Mouse (Mus musculus) gastrocnemius, adult 18-20 months (tissue): ENCODE results near the gene Snrpa1. TPM values are rescaled to one million over a fixed set of nuclear protein-coding genes. Genes with fewer than 3 reads are reported as not detected.

ENCODE experiments used
- DNase-seq: peaks from one replicate; pipeline ENCODE4 v3.0.0; 2021; ENCODE audit warnings: low spot score
- long read RNA-seq, 2 experiments: library from polyadenylated mRNA; stranded (forward); transcript quantifications; one replicate each; pipeline ENCODE4 v2.0.0; 2021
- total RNA-seq, 2 experiments: library from RNA; stranded (reverse); gene quantifications; 2 replicates each; pipeline ENCODE4 v1.2.3; 2021

Snrpa1 gene
- total RNA-seq: 10 to 100 TPM; 17.1 to 17.6 TPM
- long read RNA-seq, experiment 1, transcript Snrpa1-206 (9 exons, 1,248 nt): major isoform, 24 of 30 reads
- long read RNA-seq, experiment 1, partial matches to known transcripts: 3 of 30 reads
- long read RNA-seq, experiment 1, other reads (novel, unspliced or antisense): 2 of 30 reads
- long read RNA-seq, experiment 2, transcript Snrpa1-206 (9 exons, 1,248 nt): major isoform, 21 of 30 reads
- long read RNA-seq, experiment 2, partial matches to known transcripts: 7 of 30 reads
- long read RNA-seq, experiment 2, other reads (novel, unspliced or antisense): 1 of 30 reads

DNA sequence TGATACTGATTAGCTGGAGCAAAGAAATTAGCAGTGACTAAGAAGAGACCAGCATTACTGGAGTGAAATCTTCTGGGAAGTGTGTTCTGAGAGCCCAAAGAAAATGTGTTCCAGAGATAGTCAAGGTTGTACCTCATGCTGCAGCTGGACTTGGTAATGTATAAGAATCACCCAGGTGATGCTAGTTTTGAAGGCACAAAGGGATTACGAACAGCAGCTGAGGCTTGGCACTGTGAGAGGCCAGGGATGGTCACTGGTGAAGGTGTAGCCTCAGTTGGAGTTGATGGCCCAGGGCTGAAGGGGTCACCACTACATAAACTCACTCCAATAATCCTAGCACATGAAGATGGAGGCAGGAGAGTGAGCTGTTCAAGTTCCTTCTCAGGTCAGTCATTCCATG is at the start of gene Snrpa1:
Gene Snrpa1, plus strand, starts transcription at position 301 of the 400 bp plus-strand sequence.
- DNase-seq: no peak

DNA sequence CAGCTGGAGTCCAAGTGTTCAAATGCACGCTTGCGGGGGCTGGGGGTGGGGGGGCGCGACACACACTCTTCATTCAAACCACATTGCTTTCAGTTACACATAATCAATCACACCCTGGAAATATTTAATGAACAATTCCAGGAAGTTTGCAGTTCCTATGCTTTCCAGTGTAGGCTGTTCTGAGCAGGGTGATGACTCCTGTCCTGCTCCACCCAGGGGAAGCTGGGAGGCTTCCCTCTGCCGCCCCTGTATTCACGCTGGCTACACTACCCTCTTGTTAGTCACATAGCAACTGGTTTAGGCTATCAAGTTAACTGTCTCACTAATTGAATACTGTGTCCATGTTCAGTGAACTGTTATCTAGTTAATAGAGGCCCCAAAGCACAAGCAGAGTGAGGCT is 48.3 kb upstream of the Snrpa1 start:
- DNase-seq: no peak

DNA sequence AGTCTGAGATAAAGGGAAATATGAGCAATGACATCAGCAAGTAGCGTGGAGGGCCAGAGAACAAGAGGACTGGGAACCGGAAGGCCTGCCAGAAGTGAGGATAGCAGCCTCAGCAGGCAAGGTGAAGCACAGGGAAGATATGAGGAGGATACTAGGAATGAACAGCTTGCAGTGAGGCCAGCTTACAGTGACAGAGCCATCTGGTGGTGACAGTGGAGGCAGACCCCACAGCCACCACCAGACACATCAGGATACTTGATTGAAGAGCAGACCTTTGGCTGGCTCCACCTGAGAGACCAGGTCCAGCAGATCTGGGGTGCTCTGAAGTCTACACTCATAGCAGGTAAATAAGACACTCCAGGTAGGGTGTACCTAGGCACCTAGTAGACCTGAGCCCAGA is 31.1 kb upstream of the Snrpa1 start:
- no peak for DNase-seq

DNA sequence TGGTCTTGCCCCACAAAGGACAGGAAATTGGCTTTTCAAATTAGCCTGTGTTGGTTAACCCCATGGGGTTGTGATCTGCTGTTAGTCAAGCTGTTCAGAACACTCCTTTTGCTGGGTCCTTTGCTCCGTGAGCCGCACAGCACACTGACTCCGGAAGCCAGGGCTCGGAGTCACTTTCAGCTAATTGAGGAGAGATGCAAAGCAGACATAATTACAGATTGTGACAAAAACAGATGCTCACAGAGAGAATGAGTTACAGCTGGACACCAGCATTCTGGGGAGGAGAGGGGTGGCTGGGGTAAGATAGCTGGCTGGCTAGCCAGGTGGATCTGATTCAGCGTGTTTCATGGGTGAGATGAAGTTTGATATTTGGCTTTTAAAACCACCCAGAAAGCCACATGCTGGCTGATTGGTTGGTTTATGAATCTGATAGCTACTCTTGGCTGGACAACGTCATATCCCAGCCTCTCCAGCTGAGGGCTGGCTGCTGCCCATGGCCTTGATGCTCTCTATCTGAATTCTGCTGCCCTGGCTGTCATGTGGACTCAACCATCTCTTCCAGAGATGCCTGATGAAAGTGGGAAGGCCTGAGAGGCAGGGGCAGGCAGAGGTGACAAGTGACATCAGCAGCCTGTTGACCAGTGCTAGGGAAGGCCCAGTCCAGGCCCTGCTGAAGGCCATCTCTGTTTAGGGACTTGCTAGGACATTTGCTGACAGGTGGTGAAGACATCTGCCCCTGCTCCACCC is 29.9 kb upstream of the Snrpa1 start:
- no peak for DNase-seq

DNA sequence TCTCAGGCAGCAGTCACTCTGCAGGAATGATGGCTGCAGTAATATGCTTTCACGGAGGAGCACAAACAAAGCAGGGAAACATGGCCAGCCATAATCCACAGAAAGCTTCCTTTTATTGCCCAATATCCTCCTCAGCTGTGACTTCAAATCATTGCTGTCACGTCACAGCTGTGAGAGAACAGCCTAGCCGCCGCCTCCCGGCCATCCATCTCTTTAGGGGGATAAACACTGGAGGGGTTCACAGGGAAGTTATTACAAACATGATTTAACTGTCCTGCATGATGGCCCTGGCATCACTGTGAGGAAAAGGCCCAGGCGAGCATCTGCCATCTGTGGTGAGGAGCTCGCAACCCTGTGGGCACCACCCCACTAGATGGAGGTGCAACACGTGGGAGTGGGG is 22.0 kb upstream of the Snrpa1 start:
- no peak for DNase-seq

DNA sequence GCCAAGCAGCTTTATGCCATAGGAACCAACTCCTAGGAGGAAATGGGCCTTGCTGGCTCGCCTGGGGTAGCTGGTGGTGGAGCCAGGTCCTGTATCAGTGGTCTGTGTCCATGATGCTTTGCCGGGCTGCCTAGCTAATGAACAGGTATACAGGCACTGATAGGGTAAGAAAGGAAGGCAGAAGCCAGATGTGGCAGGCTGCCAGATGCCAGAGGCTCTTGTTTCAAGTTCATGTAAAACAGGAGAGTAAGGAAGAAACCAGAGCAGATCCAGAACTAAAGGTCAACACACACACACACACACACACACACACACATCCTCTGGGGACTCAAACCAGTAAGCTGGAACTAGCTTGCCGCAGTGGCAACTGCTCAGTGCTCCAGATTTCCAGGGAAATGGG is 20.5 kb upstream of the Snrpa1 start:
- DNase-seq: no peak

DNA sequence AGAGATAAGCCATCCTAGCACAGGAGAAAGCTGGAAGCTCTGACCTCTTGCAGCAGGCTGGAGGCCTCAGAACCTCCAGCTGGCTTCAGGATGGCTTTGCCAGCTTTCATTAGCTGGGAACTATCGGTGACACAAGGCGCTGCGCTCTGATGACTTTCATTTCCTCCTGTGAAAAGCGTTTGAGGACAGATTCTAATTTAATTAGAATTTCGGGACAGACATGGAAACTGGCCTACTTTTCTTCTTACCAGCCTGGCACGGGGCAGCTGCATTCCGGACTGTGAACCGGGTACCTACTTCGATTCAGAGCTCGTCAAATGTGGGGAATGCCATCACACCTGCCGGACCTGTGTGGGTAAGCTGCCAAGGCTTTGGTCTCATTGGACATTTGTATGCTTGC is 20.1 kb upstream of the Snrpa1 start:
- no peak for DNase-seq

DNA sequence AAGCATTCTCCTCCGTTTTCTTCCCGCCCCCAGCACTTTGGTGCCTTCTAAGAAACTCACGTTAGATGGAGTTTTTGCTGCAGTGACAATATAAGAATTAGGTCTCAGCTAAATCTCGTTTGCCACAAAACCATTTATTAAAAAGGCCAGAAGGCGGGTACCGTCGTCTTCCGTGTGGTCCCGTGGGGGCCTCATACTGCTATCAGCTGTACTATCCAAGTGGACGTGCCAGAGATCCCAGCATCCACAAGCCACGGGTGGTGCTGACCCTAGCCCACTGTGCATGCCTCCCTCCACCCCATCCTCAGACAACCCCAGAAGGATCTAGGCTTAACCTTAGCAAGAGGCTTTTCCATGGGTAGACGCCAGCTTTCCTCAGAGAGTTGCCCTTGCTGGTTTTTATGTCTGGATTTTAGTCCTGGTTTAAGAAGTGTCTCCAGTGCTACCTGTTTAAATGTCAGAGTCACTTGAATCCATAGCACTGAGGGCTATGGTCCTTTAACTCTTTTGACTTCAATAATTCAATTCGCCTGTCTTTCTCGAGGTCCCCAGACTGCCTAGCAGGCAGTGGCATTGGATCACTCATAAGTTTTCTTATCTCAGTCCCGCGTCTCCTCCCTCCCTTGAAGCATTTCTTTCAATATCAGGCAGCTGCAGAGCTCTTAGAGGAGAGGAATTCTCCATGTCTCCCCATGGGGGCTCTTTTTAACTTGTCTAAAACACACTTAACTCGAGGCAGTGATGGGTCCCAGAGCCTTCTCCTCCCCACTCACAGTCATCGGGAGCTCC is 18.6 kb upstream of the Snrpa1 start:
- DNase-seq: no peak

DNA sequence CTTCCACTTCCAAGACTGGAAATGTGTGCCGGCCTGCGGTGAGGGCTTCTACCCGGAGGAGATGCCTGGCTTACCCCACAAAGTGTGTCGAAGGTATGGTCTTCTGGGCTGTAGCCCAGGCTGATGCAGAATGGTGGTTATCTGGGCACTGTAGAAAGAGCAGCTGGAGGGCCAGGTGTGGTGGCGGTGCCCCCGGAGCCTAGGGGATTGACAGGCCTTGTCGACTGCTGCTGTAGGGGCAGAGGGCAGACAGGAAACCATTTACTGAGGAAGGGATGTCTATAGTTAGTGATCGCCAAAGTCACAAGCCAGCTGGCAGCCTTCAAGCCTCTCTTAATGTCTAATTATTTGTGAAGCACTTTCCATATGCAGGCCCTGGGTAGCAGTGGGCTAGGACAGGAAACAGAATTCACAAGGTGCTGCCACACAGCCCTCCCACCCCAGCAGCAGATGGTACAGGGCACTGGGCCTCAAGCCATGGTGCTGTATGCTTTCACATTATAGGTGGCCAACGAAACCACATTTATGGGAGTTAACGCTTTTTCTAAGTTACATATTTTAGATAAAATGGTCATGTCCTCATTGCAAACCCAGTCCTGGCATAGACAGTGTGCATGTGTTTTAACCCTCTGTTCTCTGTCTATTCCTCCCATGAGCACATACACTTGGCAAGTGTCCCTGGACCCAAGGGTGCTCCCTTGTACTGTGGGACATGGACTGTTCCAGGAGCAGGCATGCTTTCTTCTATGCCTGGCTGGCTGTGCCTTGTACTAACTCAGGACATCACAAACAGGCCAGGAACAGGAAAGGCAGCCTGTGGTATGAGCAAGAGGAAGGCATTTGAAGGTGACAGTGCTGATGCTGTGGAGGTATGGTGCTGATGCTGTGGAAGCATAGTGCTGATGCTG is 15.0 kb upstream of the Snrpa1 start, which contains the start of gene Gm45213:
Gene Gm45213, plus strand, starts transcription at position 51 of the 908 bp plus-strand sequence.
- DNase-seq: no peak

DNA sequence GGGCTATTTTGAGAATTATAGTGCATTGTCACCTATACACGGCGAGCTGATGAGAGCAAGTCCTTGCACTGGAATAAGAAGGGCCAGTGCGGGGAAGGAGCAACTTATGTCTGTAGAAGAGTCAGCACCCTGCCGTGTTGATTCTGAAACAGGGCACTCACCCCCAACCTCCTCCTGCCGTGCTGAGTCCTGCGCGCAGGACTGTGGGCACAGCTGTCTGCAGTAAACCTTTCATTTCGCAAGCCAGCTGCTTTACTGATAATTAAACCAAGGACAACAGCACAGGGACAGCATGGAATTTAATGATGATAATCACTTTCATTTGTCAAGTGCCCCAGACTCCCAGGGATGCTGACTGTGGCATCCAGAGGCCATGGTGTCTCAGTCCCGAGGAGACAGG is 14.2 kb upstream of the Snrpa1 start:
- DNase-seq: no peak

DNA sequence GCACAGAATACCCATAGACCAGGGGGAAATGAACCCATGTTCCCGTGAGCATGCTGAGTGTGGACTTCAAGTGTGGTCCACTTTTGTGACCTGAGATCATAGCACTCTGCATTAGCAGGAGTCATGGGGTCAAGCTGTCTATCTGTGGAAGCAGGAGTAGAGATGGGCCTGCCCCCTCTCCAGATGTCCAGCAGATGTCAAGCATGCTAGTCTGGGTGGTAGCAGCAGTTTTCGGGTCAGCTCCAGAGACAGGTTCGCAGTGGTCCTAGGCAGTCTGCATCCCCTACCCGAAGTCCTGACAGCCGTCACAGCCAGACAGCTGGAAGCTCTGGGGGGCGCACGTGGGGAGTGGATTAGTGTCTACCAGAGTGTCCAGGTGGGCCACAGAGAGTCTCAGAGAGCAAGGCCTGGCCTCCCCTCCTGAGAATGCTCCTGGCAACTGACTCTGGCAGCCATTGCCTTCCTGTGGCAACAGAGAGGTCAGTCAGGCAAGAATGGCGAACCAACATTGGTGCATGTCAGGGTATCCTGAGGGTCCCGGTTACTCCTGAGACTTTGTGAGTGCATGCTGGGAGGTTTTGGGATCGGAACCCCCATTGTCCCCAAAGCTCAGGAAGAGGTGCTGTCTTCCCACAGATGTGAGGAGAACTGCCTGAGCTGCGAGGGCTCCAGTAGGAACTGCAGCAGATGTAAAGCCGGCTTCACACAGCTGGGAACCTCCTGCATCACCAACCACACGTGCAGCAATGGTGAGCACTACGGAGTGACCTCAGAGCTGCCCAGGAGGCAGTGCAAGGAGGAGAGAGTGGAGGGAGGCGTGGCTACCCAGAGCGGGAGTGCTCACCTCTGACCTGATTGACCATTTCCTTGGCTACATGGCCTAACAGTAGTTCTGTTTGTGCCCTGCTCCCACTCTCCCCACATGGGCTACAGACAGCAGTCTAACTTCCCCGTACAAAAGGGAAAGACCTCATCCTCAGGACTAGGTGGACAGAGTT is 11.6 kb upstream of the Snrpa1 start:
- DNase-seq: no peak

DNA sequence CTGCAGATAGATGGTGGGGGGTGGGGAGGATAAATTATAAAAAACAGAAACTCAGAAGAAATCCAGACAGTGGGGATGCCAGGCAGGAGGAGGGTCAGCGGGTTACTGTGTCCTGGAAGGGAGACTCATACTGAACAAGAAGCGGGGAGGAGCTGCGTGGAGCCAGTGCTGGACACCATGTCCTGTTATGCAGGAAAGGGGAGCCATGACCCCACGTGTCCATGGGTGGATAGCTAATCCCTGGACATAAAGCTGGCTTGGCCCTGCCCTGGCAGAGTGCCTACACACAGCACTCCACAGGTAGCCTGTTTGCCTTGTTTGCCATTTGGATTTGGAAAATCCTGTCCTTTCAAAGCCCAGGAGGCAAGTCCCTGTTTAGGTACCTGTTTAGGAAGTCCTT is 10.8 kb upstream of the Snrpa1 start:
- DNase-seq: no peak

DNA sequence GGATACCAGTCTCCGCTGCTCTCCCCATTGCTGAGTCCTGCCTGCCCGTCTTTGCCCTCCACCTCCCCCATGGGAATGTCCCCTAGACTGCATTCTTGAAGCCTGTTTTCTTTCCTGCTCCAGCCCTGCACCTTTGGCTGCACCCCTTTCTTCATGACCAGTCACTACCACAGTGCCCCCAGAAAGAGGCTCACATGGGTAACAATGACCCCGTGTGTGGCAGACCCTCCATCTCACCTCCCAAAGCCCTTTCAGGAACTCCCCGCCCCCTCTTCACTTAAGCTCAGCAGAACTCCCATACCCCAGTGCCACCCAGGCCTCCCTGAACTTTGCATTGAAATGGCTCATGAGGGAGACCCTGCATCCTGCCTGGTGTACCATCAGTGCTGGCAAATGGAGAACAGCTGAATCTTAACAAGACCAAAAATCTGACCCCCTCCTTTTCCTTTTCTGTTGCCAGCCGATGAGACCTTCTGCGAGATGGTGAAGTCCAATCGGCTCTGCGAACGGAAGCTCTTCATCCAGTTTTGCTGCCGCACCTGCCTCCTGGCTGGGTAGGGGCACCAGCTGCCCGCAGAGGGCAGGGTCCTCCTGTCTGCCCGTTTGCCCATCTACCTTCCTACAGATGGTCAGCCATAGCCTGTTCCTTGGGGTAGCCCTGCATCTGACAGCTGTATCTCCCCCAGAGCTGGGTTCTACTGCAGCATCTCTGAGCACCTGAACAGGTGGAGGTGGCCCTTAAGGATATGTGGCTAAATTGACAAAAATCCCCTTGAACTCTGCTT is 10.2 kb upstream of the Snrpa1 start:
- DNase-seq: no peak

DNA sequence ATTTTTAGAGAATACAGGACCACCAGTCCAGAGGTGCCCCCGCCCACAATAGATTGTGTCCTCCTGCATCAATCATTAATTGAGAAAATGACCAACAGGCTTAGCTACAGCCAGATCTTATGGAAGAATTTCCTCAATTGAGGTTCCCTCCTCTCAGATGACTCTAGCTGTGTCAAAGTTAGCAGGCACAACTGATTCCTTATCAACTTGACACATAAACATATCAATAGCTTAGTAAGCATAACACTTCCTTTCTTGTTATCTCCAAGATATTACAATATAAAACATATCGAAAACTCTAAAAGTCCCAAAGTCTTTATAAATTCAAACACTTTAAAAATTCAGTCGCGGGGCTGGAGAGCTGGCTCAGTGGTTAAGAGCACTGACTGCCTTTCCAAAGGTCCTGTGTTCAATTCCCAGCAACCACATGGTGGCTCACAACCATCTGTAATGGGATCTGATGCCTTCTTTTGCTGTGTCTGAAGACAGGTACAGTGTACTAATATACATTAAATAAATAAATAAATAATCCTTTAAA is 4.8 kb upstream of the Snrpa1 start:
- DNase-seq: no peak

DNA sequence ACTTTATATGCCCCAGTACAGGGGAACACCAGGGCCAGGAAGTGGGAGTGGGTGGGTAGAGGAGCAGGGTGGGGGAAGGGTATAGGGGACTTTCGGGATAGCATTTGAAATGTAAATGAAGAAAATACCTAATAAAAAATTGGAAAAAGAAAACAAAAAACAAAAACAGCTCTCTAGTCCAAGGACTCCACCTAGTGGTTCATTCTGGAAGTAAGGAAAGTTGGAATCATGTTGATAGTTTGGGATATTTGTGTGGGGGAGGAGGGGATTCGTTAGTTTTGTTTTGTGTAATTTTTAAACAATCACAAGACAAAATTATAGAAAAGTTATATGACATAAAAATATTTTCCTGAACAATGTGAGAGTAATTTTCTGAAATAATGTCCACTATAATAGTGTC is 3.4 kb upstream of the Snrpa1 start:
- peak; percentile 23 for DNase-seq

DNA sequence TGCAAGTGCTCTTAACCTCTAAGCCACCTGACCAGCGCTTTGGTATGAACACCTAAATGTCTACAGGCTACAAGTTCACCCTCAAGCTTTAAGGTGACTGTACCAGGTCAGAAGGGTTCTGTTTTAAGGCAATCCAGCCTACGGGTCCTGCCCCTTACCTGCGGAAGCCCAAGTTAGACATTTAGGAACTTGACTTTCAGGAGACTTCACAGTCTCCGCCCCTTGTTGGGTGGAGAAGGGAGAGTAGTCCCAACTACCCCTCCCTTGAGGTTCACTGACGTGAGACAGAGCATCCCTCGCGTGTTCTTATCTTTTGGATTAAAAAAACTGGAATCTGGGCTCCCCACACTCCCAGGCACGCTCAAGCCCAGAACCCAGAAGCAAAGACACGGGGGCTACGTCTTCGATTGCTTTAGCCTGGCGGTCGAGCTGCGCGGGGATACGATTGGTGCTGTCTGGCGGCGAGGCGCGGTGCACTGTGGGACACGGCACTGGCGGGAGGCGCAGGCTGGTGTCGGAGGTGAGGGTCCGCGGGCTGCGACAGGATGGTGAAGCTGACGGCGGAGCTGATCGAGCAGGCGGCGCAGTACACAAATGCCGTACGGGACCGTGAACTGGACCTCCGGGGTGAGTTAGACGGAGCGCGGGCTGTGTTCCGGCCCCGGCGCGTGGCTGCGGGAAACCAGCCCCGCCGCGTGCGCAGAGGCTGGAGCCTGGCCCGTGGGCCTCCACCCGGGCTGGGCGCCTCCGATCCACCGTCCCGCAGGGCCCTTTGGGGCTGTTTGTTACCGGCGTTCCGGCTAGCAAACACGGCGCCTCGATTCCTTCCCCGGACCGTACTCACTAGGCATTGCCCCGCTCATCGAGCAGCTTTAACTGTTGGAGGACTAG is 1.5 kb downstream of the Snrpa1 start:
- peak; percentile 89 for DNase-seq

DNA sequence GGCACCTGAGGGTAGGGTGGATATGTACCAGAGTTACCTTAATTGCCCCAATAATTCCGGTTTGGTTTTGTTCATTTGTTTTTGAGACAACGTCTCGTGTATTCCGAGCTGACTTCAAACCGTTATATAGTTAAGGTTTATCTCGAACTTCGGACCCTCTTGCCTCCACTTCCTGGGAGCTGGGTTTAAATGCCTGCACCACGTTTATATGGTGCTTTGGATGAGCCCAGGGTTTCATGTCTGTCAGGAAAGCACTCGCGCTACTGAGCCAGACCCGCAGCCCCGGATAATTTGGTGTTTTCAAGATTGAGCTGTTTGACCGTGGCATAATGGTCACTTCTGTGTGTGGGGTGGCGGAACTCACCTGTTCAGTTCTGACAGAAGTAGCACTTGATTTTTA is 2.3 kb downstream of the Snrpa1 start:
- no peak for DNase-seq

DNA sequence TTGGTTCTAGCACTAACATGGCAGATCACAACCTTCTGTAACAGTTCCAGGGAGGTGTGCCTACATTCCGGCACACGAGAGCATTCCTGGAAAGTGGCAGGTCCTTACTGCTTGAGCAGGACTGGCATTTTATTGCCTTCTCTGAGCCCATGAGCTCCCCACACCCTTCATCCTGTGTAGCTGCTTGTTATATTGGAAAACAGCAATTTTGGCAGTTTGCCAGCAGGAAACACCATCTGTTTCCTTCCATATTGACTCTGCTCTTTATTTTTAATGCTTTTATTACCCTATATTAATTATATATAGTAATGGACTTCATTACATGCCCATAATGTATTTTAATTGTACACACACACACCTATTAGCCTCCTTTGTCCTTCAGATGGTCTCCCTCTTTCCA is 17.6 kb downstream of the Snrpa1 start:
- no peak for DNase-seq
